Mouse (Mus musculus): ENCODE data around the gene Hras. TPM values are rescaled to one million over a fixed set of nuclear protein-coding genes. Genes with fewer than 3 reads are reported as not detected.

Gene Hras
- 44.0 and 48.3 TPM in 2 replicates for polyA plus RNA-seq (2021; fragmentation: Nextera tagmentation)
- long read RNA-seq, experiment 1, transcript Hras-201 (6 exons, 2,828 nt) = major isoform, 11 of 37 reads
- long read RNA-seq, experiment 1, transcript Hras-202 (5 exons, 1,199 nt) = minor isoform, 5 of 37 reads
- long read RNA-seq, experiment 1, partial matches to known transcripts = 17 of 37 reads
- long read RNA-seq, experiment 1, other reads (novel, unspliced or antisense) = 3 of 37 reads
- long read RNA-seq, experiment 2, partial matches to known transcripts = 1 of 11 reads
- long read RNA-seq, experiment 2, other reads (novel, unspliced or antisense) = 3 of 11 reads

GRCm38 (mm10) chr7:141193948-141194347 is at the start of gene Hras, which contains the start of gene Lrrc56:
Gene Hras (minus strand): TSS chr7:141194005.
Gene Lrrc56 (plus strand): TSS chr7:141194157.

DNA sequence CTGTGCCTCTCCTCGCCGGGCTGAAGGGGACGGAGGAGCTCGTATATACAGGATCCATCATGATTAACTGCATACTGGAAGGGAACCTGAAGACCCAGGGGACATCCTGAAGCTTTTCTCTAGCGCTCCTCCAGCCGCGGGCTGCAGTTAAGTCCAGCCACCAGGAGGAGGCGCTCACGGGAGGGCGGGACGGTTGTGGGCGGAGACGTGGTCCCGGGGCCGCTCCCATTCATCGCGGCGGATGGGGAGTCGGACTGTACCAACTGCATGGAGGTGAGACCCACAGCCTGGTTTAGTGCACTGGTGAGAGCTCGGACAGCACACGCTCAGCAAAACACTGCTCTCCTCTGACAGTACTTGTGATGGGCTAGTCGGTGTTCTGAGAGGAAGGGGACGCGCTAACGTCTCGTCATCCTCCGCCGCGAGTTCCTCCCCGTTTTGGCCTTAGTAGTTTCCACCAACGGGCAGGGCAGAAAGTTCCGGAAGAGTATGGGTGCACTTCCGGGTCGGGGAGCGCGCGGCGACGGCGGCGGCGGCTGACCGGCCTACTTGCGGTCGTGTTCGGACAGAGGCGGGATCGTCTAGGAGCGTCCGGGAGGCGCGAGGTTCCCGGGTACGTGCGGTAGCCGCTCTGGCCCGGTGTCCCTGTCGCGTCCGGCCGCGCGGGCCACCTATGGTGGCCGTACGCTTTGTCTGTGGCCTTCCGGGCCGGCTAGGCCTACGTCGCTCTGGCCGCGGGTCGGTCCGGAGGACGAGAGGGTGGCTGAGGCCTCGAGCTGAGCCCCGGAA is 34.7 kb upstream of the Hras start, which contains the start of gene Phrf1:
Gene Phrf1, plus strand, starts transcription at position 506 of the 789 bp plus-strand sequence.

GRCm38 (mm10) chr7:141215101-141215879 is 21.5 kb upstream of the Hras start, which contains the start of gene Rassf7:
Gene Rassf7 (plus strand): TSS chr7:141215860.

GRCm38 (mm10) chr7:141213605-141214235 is 19.9 kb upstream of the Hras start, which contains the start of gene Lmntd2:
Gene Lmntd2 (minus strand): TSS chr7:141214080.

DNA sequence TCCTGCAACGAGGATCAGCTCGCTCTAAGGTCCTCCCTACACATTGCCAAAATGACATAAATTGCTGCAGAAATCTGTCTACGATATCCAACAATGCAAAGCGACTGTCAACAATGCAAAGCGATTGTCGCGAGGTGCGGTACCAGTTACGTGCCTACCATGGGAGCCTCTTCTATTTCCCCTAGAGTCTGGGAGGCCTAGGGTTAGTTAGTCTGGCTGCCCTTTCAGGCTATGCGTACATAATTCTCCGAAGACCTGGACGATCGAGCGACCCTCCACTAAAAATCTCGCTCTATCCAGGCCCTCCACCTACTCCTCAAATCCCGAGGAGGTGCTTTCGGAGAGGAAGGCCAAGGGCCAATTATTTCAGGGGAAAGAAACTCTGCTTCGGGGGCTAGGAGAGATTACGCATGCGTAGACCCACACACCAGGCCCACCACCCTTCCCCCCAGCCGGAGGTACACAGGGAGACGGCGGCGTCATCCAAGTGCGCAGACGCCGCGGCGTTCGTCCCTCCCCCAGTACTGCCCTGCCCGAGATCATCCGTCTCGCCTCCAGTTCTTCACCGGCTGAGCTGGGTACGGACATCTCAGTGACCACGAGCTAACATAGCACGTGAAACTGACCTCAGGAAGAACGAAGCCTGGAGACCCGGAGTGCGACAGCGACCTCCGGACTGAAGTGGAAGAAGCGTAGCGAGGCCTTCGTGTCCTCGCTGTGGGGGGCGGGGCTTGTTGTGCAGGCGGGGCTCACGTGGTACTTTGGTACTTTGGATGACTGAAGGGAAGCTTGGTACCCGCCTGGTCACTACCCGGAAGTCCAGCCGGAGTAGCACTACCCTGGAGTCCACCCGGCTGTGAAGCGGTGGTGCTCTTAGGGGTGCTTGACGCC is 21.4 kb downstream of the Hras start, which contains the start of gene Rnh1:
Gene Rnh1, minus strand, starts transcription at position 742 of the 891 bp plus-strand sequence.

Small RNA genes lying within 50 kb of the gene (microRNA-seq; reads per million reads assigned to microRNA genes)
- 164 reads per million, percentile 63 among the genes with 10 or more reads in this experiment for gene Mir210

Other genes with a start within 250 kb of the Hras start
- gene Ifitm5, start 243.7 kb downstream of the Hras start, polyA plus RNA-seq (2021; fragmentation: Nextera tagmentation) = not detected in 2 replicates
- gene Gm45717, start 238.1 kb downstream of the Hras start, polyA plus RNA-seq (2021; fragmentation: Nextera tagmentation) = not detected in 2 replicates
- gene Ifitm2, start 238.0 kb downstream of the Hras start, polyA plus RNA-seq (2021; fragmentation: Nextera tagmentation) = 51.2 and 53.5 TPM in 2 replicates
- gene Ifitm1, start 226.8 kb downstream of the Hras start, polyA plus RNA-seq (2021; fragmentation: Nextera tagmentation) = 4.4 and 5.5 TPM in 2 replicates
- 59.4 and 78.8 TPM in 2 replicates for gene Ifitm3, start 183.2 kb downstream of the Hras start, polyA plus RNA-seq (2021; fragmentation: Nextera tagmentation)
- gene Ifitm6, start 176.1 kb downstream of the Hras start, polyA plus RNA-seq (2021; fragmentation: Nextera tagmentation) = 0.31 TPM in 1 of 2 replicates, not detected in the other
- gene Gm17387, start 164.9 kb downstream of the Hras start, polyA plus RNA-seq (2021; fragmentation: Nextera tagmentation) = not detected in 2 replicates
- gene B4galnt4, start 132.9 kb downstream of the Hras start, polyA plus RNA-seq (2021; fragmentation: Nextera tagmentation) = 16.5 and 19.8 TPM in 2 replicates
- 0.25 and 0.46 TPM in 2 replicates for gene Pkp3, start 115.8 kb downstream of the Hras start, polyA plus RNA-seq (2021; fragmentation: Nextera tagmentation)
- gene Sigirr, start 93.4 kb downstream of the Hras start, polyA plus RNA-seq (2021; fragmentation: Nextera tagmentation) = 1.5 and 1.6 TPM in 2 replicates
- 0.04 TPM in 1 of 2 replicates, not detected in the other for gene Ano9, start 76.2 kb downstream of the Hras start, polyA plus RNA-seq (2021; fragmentation: Nextera tagmentation)
- gene Ptdss2, start 71.6 kb downstream of the Hras start, polyA plus RNA-seq (2021; fragmentation: Nextera tagmentation) = 38.2 and 41.7 TPM in 2 replicates
- 64.0 and 68.9 TPM in 2 replicates for gene Rnh1, start 21.1 kb downstream of the Hras start, polyA plus RNA-seq (2021; fragmentation: Nextera tagmentation)
- 3.0 and 3.7 TPM in 2 replicates for gene Lrrc56, start 152 bp upstream of the Hras start, polyA plus RNA-seq (2021; fragmentation: Nextera tagmentation)
- gene Lmntd2, start 20.1 kb upstream of the Hras start, polyA plus RNA-seq (2021; fragmentation: Nextera tagmentation) = 0.19 TPM in 1 of 2 replicates, not detected in the other
- 2.4 and 2.5 TPM in 2 replicates for gene Rassf7, start 21.9 kb upstream of the Hras start, polyA plus RNA-seq (2021; fragmentation: Nextera tagmentation)
- 21.3 and 23.3 TPM in 2 replicates for gene Phrf1, start 34.8 kb upstream of the Hras start, polyA plus RNA-seq (2021; fragmentation: Nextera tagmentation)
- 2.7 TPM in 2 replicates for gene Irf7, start 72.5 kb upstream of the Hras start, polyA plus RNA-seq (2021; fragmentation: Nextera tagmentation)
- 0.06 TPM in 1 of 2 replicates, not detected in the other for gene Cdhr5, start 82.8 kb upstream of the Hras start, polyA plus RNA-seq (2021; fragmentation: Nextera tagmentation)
- gene Sct, start 85.1 kb upstream of the Hras start, polyA plus RNA-seq (2021; fragmentation: Nextera tagmentation) = 0.67 and 0.82 TPM in 2 replicates
- 0.09 and 0.15 TPM in 2 replicates for gene Drd4, start 98.0 kb upstream of the Hras start, polyA plus RNA-seq (2021; fragmentation: Nextera tagmentation)
- 65.4 and 72.8 TPM in 2 replicates for gene Deaf1, start 133.7 kb upstream of the Hras start, polyA plus RNA-seq (2021; fragmentation: Nextera tagmentation)
- 32.9 and 33.3 TPM in 2 replicates for gene Tmem80, start 133.7 kb upstream of the Hras start, polyA plus RNA-seq (2021; fragmentation: Nextera tagmentation)
- 2.8 and 5.0 TPM in 2 replicates for gene Eps8l2, start 144.9 kb upstream of the Hras start, polyA plus RNA-seq (2021; fragmentation: Nextera tagmentation)
- gene Taldo1, start 198.2 kb upstream of the Hras start, polyA plus RNA-seq (2021; fragmentation: Nextera tagmentation) = 301 and 321 TPM in 2 replicates
- gene Gatd1, start 220.1 kb upstream of the Hras start, polyA plus RNA-seq (2021; fragmentation: Nextera tagmentation) = 46.9 and 50.3 TPM in 2 replicates
- 138 and 162 TPM in 2 replicates for gene Cend1, start 235.5 kb upstream of the Hras start, polyA plus RNA-seq (2021; fragmentation: Nextera tagmentation)
- 111 and 136 TPM in 2 replicates for gene Slc25a22, start 243.9 kb upstream of the Hras start, polyA plus RNA-seq (2021; fragmentation: Nextera tagmentation)

Data from layer of hippocampus, adult 6 months (tissue).